Comparison of ENCODE assay signal across 8 mouse cellular contexts in the genomic region with DNA sequence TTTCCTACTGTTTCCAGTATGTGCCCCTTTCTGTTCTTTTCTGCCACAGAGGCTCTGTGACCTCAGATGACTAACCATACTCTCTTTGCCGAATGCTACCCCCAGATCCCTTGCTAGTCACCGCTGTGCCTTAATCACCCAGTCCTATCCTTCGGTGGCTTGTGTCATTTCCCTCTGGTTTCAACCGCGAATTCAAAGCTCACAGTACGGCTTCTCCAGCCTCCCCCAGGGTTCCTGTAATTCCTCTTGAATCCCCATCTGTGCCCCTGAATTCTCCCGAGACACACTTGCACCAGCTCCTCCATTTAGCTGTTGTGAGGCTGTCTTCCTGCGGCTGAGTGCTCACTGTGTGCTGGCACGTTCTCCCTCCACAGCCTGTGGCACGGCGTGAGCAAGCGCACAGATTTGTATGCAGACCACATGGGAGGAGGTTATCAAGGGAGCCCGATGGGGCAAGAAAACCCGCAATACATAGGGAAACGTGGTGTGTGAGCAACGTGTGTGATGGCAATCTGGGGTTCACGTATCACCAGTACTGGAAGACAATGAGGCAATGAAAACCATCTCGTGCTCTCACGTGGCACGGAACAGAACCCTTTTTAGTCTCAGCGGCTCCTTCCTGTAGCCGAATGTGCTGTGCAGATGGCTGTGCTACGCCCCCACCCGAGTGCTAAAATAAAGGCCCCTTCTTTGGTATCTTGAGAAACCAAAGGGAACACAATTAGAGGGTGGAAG.
DNase-seq lines count a peak whose midpoint lies in the region; ATAC-seq and TF ChIP-seq lines count a peak whose summit lies in the region.

No protein-coding gene starts in this region.

- H3K27me3 ChIP-seq in forebrain, embryonic 11.5 days (ENCODE audit: control insufficient read depth, insufficient read depth, low read length) = peaks cover 3% of the 10 kb centered on the region; the same call in 1 of the 2 replicates
- H3K27me3 ChIP-seq in hindbrain, embryonic 16.5 days (replicated peaks; ENCODE audit: control insufficient read depth, insufficient read depth, low read length) = 0 out of 2 replicates have a peak, but pooled peaks cover 2% of the 10 kb centered on the region
- no peaks in the 10 kb centered on the region for H3K27me3 ChIP-seq in limb, embryonic 15.5 days
- H3K27me3 ChIP-seq in neural tube, embryonic 15.5 days (replicated peaks) = 0 out of 2 replicates have a peak, but pooled peaks cover 7% of the 10 kb centered on the region

- peak; percentile 7 to 25 for DNase-seq in CD8-positive naive resting alpha-beta T cell, adult 2 months (ENCODE audit: low read depth in 2 of 2, low spot score in 2 of 2)
- peak; percentile 91 for DNase-seq in brain, embryonic 14.5 days (ENCODE audit: low read depth)
- DNase-seq in forebrain, embryonic 11.5 days (ENCODE audit: low spot score) = peak; percentile 65
- no peak for DNase-seq in c-Kit-positive CD71-positive TER-119-positive erythroid progenitor cells, embryonic 14.5 days (ENCODE audit: low spot score)
- no peak for DNase-seq in adrenal gland, adult (ENCODE audit: inconsistent age in 2 of 2, low spot score in 1 of 2)

- TF ChIP-seq CTCF in brain, embryonic 14.5 days (IDR thresholded peaks at IDR 0.05; ENCODE audit: borderline replicate concordance, extremely low read depth, insufficient read depth, insufficient read length) = no peak

- H3K36me3 ChIP-seq in forebrain, embryonic 11.5 days (ENCODE audit: control insufficient read depth, insufficient read depth, low read length) = no peaks in the 10 kb centered on the region
- no peaks in the 10 kb centered on the region for H3K36me3 ChIP-seq in hindbrain, embryonic 16.5 days (ENCODE audit: control insufficient read depth, insufficient read depth, low read length)
- H3K36me3 ChIP-seq in limb, embryonic 15.5 days = no peaks in the 10 kb centered on the region
- H3K36me3 ChIP-seq in neural tube, embryonic 15.5 days = no peaks in the 10 kb centered on the region

- no peaks in the 10 kb centered on the region for H3K9me3 ChIP-seq in forebrain, embryonic 11.5 days (ENCODE audit: control insufficient read depth, low read length)
- H3K9me3 ChIP-seq in hindbrain, embryonic 16.5 days (ENCODE audit: control insufficient read depth, low read length) = no peaks in the 10 kb centered on the region
- no peaks in the 10 kb centered on the region for H3K9me3 ChIP-seq in limb, embryonic 15.5 days
- H3K9me3 ChIP-seq in neural tube, embryonic 15.5 days (replicated peaks) = no peaks in the 10 kb centered on the region

- H3K9ac ChIP-seq in forebrain, embryonic 11.5 days (ENCODE audit: low read length) = peak overlapping the region; percentile 50
- peak overlapping the region; percentile 64 for H3K9ac ChIP-seq in hindbrain, embryonic 16.5 days (ENCODE audit: low read depth, low read length)
- H3K9ac ChIP-seq in limb, embryonic 15.5 days = no peak overlapping the region
- peak overlapping the region; percentile 44 for H3K9ac ChIP-seq in neural tube, embryonic 15.5 days (replicated peaks)

- peaks cover 7% of the 10 kb centered on the region; the same call in 1 of the 2 replicates for H3K4me1 ChIP-seq in forebrain, embryonic 11.5 days (replicated peaks; ENCODE audit: control insufficient read depth, insufficient read depth, low read length)
- H3K4me1 ChIP-seq in hindbrain, embryonic 16.5 days (ENCODE audit: control insufficient read depth, insufficient read depth, low read depth, low read length) = peaks cover 13% of the 10 kb centered on the region
- H3K4me1 ChIP-seq in limb, embryonic 15.5 days = 0 out of 2 replicates have a peak, but pooled peaks cover 3% of the 10 kb centered on the region
- peaks cover 17% of the 10 kb centered on the region for H3K4me1 ChIP-seq in neural tube, embryonic 15.5 days

- peak; percentile 32; the same call in 1 of the 2 replicates for TF ChIP-seq POLR2A in brain, embryonic 14.5 days (IDR thresholded peaks at IDR 0.05; ENCODE audit: borderline replicate concordance, extremely low read depth, insufficient read depth, insufficient read length, poor library complexity, severe bottlenecking)

- peak overlapping the region; percentile 55 for H3K4me2 ChIP-seq in forebrain, embryonic 11.5 days (ENCODE audit: low read depth, low read length, severe bottlenecking)
- H3K4me2 ChIP-seq in hindbrain, embryonic 16.5 days (ENCODE audit: low read length) = peak overlapping the region; percentile 72
- peak overlapping the region; percentile 33 for H3K4me2 ChIP-seq in limb, embryonic 15.5 days
- H3K4me2 ChIP-seq in neural tube, embryonic 15.5 days = peak overlapping the region; percentile 59

- peak; percentile 60 for ATAC-seq in forebrain, embryonic 11.5 days (replicated peaks; ENCODE audit: low FRiP score)
- peak; percentile 91 for ATAC-seq in hindbrain, embryonic 16.5 days
- ATAC-seq in limb, embryonic 15.5 days (ENCODE audit: insufficient number of reproducible peaks, low FRiP score, low TSS enrichment, low read depth) = no peak
- ATAC-seq in neural tube, embryonic 15.5 days (ENCODE audit: low FRiP score) = peak; percentile 80

- H3K27ac ChIP-seq in forebrain, embryonic 11.5 days (ENCODE audit: low read depth, low read length) = 0 out of 2 replicates have a peak overlapping the region, but pooled peaks have one; percentile 14
- peak overlapping the region; percentile 86 for H3K27ac ChIP-seq in hindbrain, embryonic 16.5 days (ENCODE audit: low read depth, low read length)
- H3K27ac ChIP-seq in limb, embryonic 15.5 days = peak overlapping the region; percentile 40
- peak overlapping the region; percentile 85 for H3K27ac ChIP-seq in neural tube, embryonic 15.5 days (replicated peaks)

- H3K4me3 ChIP-seq in forebrain, embryonic 11.5 days (ENCODE audit: low read depth, low read length) = peak overlapping the region; percentile 23
- peak overlapping the region; percentile 34 for H3K4me3 ChIP-seq in hindbrain, embryonic 16.5 days (ENCODE audit: low read length)
- 0 out of 2 replicates have a peak overlapping the region, but pooled peaks have one; percentile 4 for H3K4me3 ChIP-seq in limb, embryonic 15.5 days
- peak overlapping the region; percentile 29 for H3K4me3 ChIP-seq in neural tube, embryonic 15.5 days (replicated peaks)

- 3% methylated on average over 24 of the region's 24 CpGs for WGBS in forebrain, embryonic 11.5 days
- WGBS in hindbrain, embryonic 16.5 days = 1% methylated on average over 24 of the region's 24 CpGs
- 6% methylated on average over 24 of the region's 24 CpGs for WGBS in limb, embryonic 15.5 days
- WGBS in neural tube, embryonic 15.5 days = 2% methylated on average over 24 of the region's 24 CpGs

Comparison
In these comparisons a context has a peak if more than half of its experiments do, and no peak if none do; other contexts are left out.
1. DNase-seq: peak in CD8-positive naive resting alpha-beta T cell, adult 2 months (2 of 2), brain, embryonic 14.5 days (single experiment) and forebrain, embryonic 11.5 days (single experiment); none in c-Kit-positive CD71-positive TER-119-positive erythroid progenitor cells, embryonic 14.5 days (single experiment) and adrenal gland, adult (0 of 2).
2. H3K27ac ChIP-seq: peak in every context shown above with its lines; median percentile 86 in hindbrain, embryonic 16.5 days; 85 in neural tube, embryonic 15.5 days; 40 in limb, embryonic 15.5 days; 14 in forebrain, embryonic 11.5 days.
3. Peak in every context shown above with its lines, with median percentiles within 50 percentile points of each other: H3K4me2 ChIP-seq and H3K4me3 ChIP-seq.